In genomic region chr4:87638380-87638646, GRCm38 (mm10) we compare ENCODE assay signal across 15 mouse cellular contexts.
DNase-seq lines count a peak whose midpoint lies in the region; ATAC-seq lines count a peak whose summit lies in the region.
"Had no signal": no experiment of that assay in that cellular context is flagged by ENCODE, and none has a peak within 500 bp of the region (broad histone marks: within the 10 kb centered on the region; RNA-seq: fewer than 3 reads in every experiment).

No protein-coding gene starts in this region.

- no peaks in the 10 kb centered on the region for H3K27me3 ChIP-seq in neural tube, embryonic 13.5 days
- H3K27me3 ChIP-seq in neural tube, embryonic 15.5 days (replicated peaks) = no peaks in the 10 kb centered on the region
- no peaks in the 10 kb centered on the region for H3K27me3 ChIP-seq in hindbrain, embryonic 13.5 days
- H3K27me3 ChIP-seq in midbrain, embryonic 13.5 days = no peaks in the 10 kb centered on the region
- H3K27me3 ChIP-seq: liver, embryonic 15.5 days had no signal

- H3K27ac ChIP-seq in neural tube, embryonic 13.5 days (replicated peaks) = peak overlapping the region; percentile 14; the same call in 1 of the 2 replicates
- H3K27ac ChIP-seq in neural tube, embryonic 15.5 days (replicated peaks) = no peak overlapping the region
- H3K27ac ChIP-seq in hindbrain, embryonic 13.5 days = peak overlapping the region; percentile 41
- peak overlapping the region; percentile 53; the same call in 1 of the 2 replicates for H3K27ac ChIP-seq in midbrain, embryonic 13.5 days
- H3K27ac ChIP-seq: liver, embryonic 15.5 days had no signal

- no peaks in the 10 kb centered on the region for H3K36me3 ChIP-seq in neural tube, embryonic 13.5 days
- H3K36me3 ChIP-seq in neural tube, embryonic 15.5 days = no peaks in the 10 kb centered on the region
- H3K36me3 ChIP-seq in hindbrain, embryonic 13.5 days = no peaks in the 10 kb centered on the region
- H3K36me3 ChIP-seq in midbrain, embryonic 13.5 days = no peaks in the 10 kb centered on the region
- H3K36me3 ChIP-seq: liver, embryonic 15.5 days had no signal

- peaks cover 21% of the 10 kb centered on the region for H3K4me1 ChIP-seq in neural tube, embryonic 13.5 days (replicated peaks)
- H3K4me1 ChIP-seq in neural tube, embryonic 15.5 days = peaks cover 6% of the 10 kb centered on the region; the same call in 1 of the 2 replicates
- peaks cover 11% of the 10 kb centered on the region for H3K4me1 ChIP-seq in hindbrain, embryonic 13.5 days (replicated peaks)
- H3K4me1 ChIP-seq in midbrain, embryonic 13.5 days (replicated peaks) = peaks cover 26% of the 10 kb centered on the region
- H3K4me1 ChIP-seq: liver, embryonic 15.5 days had no signal

- no peak overlapping the region for H3K9ac ChIP-seq in neural tube, embryonic 13.5 days
- no peak overlapping the region for H3K9ac ChIP-seq in neural tube, embryonic 15.5 days (replicated peaks)
- no peak overlapping the region for H3K9ac ChIP-seq in hindbrain, embryonic 13.5 days
- H3K9ac ChIP-seq in midbrain, embryonic 13.5 days (replicated peaks) = no peak overlapping the region
- H3K9ac ChIP-seq: liver, embryonic 15.5 days had no signal

- H3K4me3 ChIP-seq in neural tube, embryonic 13.5 days = no peak overlapping the region
- no peak overlapping the region for H3K4me3 ChIP-seq in neural tube, embryonic 15.5 days (replicated peaks)
- H3K4me3 ChIP-seq in hindbrain, embryonic 13.5 days = no peak overlapping the region
- no peak overlapping the region for H3K4me3 ChIP-seq in midbrain, embryonic 13.5 days (replicated peaks)
- H3K4me3 ChIP-seq: liver, embryonic 15.5 days had no signal

- no peak overlapping the region for H3K4me2 ChIP-seq in neural tube, embryonic 13.5 days
- H3K4me2 ChIP-seq in neural tube, embryonic 15.5 days = no peak overlapping the region
- no peak overlapping the region for H3K4me2 ChIP-seq in hindbrain, embryonic 13.5 days
- H3K4me2 ChIP-seq in midbrain, embryonic 13.5 days (replicated peaks) = no peak overlapping the region
- H3K4me2 ChIP-seq: liver, embryonic 15.5 days had no signal

- DNase-seq in testis, postnatal 14 days (ENCODE audit: low spot score) = no peak
- no peak for DNase-seq in cerebellum, adult 9-11 months
- no peak for DNase-seq in spleen, postnatal 4 days (ENCODE audit: low spot score in 2 of 2)
- DNase-seq: adrenal gland, postnatal 14 days; cerebellum, adult 2 months; gastrocnemius, postnatal 25 days; kidney, adult 8-10 months; kidney, postnatal 25 days; lung, postnatal 14 days; thymus, postnatal 25 days had no signal

- ATAC-seq in neural tube, embryonic 13.5 days (ENCODE audit: low read depth) = no peak
- no peak for ATAC-seq in neural tube, embryonic 15.5 days (ENCODE audit: low FRiP score)
- ATAC-seq in hindbrain, embryonic 13.5 days (ENCODE audit: low FRiP score) = 0 out of 2 replicates have a peak, but pooled peaks have one; percentile 43
- ATAC-seq in midbrain, embryonic 13.5 days = peak; percentile 88

- H3K9me3 ChIP-seq in neural tube, embryonic 13.5 days = no peaks in the 10 kb centered on the region
- no peaks in the 10 kb centered on the region for H3K9me3 ChIP-seq in neural tube, embryonic 15.5 days (replicated peaks)
- no peaks in the 10 kb centered on the region for H3K9me3 ChIP-seq in hindbrain, embryonic 13.5 days
- H3K9me3 ChIP-seq in midbrain, embryonic 13.5 days = no peaks in the 10 kb centered on the region
- H3K9me3 ChIP-seq: liver, embryonic 15.5 days had no signal

- 25% methylated on average over 1 of the region's 1 CpGs for WGBS in neural tube, embryonic 13.5 days
- WGBS in neural tube, embryonic 15.5 days = 4% methylated on average over 1 of the region's 1 CpGs
- WGBS in hindbrain, embryonic 13.5 days = 10% methylated on average over 1 of the region's 1 CpGs
- 5% methylated on average over 1 of the region's 1 CpGs for whole genome bisulfite sequencing in midbrain, embryonic 13.5 days

Comparison
In these comparisons a context has a peak if more than half of its experiments do, and no peak if none do; other contexts are left out.
1. ATAC-seq: peak in hindbrain, embryonic 13.5 days (single experiment) and midbrain, embryonic 13.5 days (single experiment); none in neural tube, embryonic 13.5 days (single experiment) and neural tube, embryonic 15.5 days (single experiment).